Mouse (Mus musculus) hindlimb bud, embryonic 11.5 days (tissue): ENCODE data around the gene Hoxc13.

Experiments
- DNase-seq: peaks from one replicate; pipeline ENCODE4 v3.0.0-alpha.2; 2012; ENCODE audit warnings: low read depth, low spot score; ENCODE audit errors: extremely low spot score

Gene Hoxc13

DNA sequence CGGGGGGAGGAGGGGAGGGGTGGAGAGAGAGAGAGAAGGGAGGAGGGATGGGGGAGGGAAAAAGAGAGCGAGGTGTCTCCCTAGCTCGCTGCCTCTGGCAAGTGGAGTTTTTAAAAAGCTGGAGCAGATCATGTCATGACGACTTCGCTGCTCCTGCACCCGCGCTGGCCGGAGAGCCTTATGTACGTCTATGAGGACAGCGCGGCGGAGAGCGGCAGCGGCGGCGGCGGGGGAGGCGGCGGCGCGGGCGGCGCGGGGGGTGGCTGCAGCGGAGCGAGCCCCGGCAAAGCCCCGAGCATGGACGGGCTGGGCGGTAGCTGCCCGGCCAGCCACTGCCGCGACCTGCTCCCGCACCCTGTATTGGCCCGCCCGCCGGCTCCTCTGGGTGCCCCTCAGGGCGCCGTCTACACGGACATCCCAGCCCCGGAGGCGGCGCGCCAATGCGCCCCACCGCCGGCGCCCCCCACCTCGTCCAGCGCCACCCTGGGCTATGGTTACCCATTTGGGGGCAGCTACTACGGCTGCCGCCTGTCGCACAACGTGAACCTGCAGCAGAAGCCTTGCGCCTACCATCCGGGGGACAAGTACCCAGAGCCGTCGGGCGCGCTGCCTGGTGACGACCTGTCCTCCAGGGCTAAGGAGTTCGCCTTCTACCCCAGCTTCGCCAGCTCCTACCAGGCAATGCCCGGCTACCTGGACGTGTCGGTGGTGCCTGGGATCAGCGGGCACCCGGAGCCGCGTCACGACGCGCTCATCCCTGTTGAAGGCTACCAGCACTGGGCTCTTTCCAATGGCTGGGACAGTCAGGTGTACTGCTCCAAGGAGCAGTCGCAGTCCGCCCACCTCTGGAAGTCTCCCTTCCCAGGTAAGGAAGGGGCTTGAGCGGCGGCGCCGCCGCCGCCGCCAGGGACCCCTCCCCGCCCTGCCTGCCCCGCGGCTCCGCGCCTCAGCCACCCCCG is at the start of gene Hoxc13:
Gene Hoxc13, plus strand, starts transcription at position 51 of the 959 bp plus-strand sequence.
- DNase-seq, result no peak

DNA sequence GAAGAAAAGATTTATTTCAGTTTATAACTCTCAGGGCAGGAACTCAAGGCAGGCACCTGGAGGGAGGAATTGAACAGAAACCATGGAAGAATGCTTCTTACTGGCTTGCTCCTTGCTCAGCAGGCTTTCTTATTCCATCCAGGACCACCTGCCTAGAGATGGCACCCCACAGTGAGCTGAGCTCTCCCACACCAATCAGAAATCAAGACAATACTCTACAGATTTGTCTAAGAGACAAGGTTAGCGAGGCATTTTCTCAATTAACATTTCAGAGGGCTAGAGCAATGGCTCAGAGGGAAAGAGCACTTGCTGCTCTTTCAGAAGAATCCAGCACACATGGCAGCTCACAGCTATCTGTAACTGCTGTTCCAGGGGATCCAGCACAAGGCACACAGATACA is 35.1 kb upstream of the Hoxc13 start:
- no peak for DNase-seq

- DNase-seq, result no peak
Observed at GRCm38 (mm10) chr15:102895115-102895514, 25.8 kb upstream of the Hoxc13 start.

DNA sequence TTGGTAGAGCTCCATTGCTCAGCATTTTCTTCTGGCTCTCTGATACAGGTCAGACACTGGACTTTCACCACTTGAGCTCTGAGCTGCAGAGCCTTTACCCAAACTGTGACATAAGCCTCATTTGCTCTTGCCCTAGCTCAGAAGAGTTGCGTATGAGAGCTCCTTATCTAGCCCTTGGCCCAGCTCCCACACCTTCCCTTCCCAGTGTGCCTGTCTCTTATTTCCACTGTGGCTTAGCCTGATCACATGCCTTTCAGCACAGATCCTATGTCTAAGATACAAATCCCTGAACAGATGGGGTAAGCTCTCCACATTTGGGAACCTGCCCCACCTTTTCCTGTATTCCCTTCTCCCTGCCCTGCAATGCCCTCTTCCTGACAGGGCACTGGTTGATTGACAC is 16.0 kb upstream of the Hoxc13 start:
- no peak for DNase-seq

- DNase-seq, result no peak
Observed at GRCm38 (mm10) chr15:102909536-102909935, 11.4 kb upstream of the Hoxc13 start.

DNA sequence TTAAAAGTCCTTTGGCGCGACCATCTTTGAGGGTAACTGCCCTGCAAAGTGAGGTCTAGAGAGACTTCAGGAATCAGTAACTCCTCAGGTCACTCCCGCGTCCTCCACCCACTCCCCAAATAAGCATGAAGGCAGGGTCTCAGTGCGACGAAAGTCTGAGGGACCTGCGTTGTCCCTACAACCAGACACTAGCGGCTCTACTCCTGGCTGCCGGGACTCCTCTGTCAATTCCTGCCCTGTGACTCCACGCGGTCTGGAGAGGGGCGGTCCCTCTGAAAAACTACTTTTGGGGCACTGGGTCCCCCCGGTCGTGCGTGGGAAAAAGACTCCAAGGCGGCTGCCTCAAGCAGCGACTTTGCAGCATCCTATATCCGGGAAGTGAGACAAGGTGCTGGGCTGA is 10.9 kb upstream of the Hoxc13 start:
- no peak for DNase-seq

- no peak for DNase-seq
Observed at GRCm38 (mm10) chr15:102910496-102911095, 10.3 kb upstream of the Hoxc13 start.

DNA sequence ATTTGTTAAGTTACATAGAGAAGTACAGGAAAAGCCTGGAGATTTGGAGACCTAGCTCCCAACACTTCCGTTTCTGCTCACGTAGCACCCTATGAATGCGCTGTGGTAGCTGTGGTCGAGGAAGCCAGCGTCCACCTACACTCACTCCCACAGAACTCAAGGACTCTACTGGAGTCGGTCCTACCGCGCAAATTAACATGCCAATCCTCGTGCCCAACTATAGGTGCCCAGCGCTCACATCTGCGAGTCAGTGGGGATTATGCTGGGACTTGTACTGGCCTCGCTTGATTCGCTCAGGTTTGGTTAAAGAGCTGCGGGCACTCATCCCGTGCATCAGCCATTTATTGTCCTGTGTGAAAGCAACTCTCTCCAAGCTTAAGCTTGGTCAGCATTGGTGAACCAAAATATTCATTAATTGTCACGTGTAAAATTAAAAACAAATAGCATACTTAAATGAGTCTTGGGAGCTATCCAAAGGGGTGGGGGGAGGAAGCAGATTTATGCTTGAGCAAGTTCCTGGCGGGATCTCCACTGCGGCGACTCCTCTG is 7.8 kb upstream of the Hoxc13 start:
- DNase-seq, result no peak

- no peak for DNase-seq
Observed at GRCm38 (mm10) chr15:102917972-102918572, 2.8 kb upstream of the Hoxc13 start.

DNA sequence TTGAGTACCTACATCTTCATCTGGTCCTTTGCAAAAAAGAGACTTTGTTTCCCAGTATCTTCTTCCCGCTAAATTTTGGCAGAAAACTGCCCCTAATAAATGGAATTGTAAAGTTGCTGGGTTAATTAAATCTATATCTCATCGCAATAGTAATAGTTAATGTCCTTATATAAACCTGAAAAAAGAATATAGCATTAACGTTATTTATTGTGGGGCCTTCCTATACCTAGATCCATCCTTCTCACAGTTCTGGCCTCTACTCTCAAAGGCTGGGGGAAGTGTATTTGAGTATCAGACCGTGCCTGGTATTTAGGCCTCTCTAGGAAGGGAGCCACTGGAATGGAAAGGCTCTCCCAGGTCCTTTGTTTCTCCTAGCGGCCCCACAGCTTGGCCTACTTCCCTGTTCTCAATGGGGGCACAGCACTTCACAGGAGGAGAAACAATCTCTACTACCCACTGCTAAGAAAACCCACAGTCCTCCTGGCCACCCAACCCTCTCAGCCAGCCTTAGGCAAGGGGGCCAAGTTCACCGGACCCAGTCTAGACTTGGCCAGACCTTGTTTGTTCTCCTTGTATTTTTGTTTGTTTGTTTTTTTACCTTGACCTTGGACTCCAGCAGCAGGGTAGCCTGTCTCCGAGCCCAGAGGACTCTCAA is 2.2 kb upstream of the Hoxc13 start:
- DNase-seq, result no peak

GRCm38 (mm10) chr15:102919336-102920180 is 1.3 kb upstream of the Hoxc13 start:
- no peak for DNase-seq

DNA sequence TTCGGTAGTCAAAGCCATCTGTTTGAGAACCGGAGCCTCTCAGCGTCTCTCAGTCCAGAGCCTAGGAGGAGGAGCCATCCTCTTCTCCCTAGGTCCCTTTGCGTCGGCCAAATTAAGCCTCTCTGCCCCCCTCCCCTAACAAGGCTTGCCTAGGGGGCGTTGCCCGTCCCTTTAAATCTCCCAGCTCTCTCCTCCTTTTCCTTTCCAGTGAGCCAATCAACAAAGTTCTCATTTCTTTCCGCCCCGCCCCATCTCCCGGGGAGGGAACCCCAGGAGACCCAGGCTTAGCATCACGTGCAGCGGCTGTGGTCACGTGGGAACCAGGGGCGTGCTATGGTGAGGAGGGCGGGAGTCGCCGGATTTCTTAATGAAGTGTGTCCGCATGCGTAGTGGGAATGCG is 284 bp upstream of the Hoxc13 start:
- peak; percentile 91 for DNase-seq

- DNase-seq, result no peak
Observed at GRCm38 (mm10) chr15:102922012-102922362, 1.1 kb downstream of the Hoxc13 start.

GRCm38 (mm10) chr15:102922636-102923500 is 2.0 kb downstream of the Hoxc13 start:
- no peak for DNase-seq

- DNase-seq, result no peak
Observed at GRCm38 (mm10) chr15:102927032-102927645, 6.2 kb downstream of the Hoxc13 start.

DNA sequence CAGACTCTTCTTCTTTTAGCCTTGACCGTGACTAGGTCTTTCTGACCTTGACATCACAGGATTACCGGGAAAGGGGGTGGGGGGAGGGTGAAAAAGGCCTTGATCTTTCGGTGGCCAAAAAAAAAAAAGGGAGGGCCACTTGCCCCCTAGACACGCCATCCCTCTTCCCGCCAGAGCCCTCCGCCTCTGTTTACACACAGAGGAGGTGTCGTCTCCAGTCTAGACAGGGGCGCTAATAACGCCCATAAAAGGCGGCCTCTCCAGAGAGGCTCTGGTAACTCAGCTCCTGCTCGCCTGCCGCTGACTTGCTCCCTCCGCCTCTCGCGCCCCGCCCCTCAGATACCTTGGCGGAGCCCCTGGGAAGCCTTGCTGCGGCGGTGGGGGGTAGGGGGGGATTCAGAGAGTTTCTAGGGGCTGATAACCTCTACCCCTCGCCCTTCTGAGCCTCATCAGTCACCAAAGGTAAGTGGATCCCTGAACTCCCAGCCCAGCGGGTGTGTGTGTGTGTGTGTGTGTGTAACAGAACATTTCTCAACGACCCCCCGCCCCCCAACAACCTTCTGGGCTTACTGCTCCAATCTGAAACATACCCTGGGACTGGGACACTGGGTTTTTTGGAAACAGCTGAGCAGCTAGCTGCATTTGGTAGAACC is 10.9 kb downstream of the Hoxc13 start:
- no peak for DNase-seq

GRCm38 (mm10) chr15:102934438-102934837 is 13.5 kb downstream of the Hoxc13 start:
- DNase-seq, result no peak

DNA sequence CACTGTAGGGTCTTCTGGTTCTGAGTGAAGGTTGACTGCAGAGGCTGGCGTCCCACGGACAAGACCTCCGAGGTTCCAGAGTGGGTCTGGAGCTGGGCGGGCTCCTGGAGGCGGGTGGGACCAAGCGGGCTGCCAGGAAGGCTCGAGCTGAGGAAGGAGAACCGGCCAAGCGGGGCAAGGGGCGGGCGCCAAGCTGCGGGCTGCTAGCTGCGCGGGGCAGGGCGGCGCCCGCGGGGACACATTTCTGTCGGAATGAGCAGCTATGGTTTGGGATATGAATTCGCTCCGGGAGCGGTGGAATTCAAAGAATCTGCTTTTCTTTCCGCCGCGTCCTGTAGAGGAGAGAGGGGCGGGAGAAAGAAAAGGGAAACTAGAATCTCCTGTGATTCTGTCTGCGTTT is 14.0 kb downstream of the Hoxc13 start:
- no peak for DNase-seq
